Mouse (Mus musculus) bone marrow, adult 2 months (tissue): Measurements from ENCODE around the gene Fdxacb1. TPM values are rescaled to one million over a fixed set of nuclear protein-coding genes. Genes with fewer than 3 reads are reported as not detected.

Source experiments
- H3K27ac ChIP-seq: fragments of 200-500 bp; 2 replicates; pipeline ENCODE4 v1.5.1; 2012; ENCODE audit warnings: low read depth, mild to moderate bottlenecking, control low read depth, inconsistent platforms, low read length; ENCODE audit not compliant: control insufficient read depth, poor library complexity, insufficient read depth
- H3K4me1 ChIP-seq: fragments of 200-500 bp; 2 replicates; pipeline ENCODE4 v1.6.1; 2011; ENCODE audit warnings: low read length; ENCODE audit not compliant: control insufficient read depth, insufficient read depth
- H3K4me3 ChIP-seq: fragments of 200-500 bp; replicated peaks from 2 replicates; pipeline ENCODE3; 2011; ENCODE audit warnings: mild to moderate bottlenecking, low read depth, low read length, control low read depth; ENCODE audit not compliant: control insufficient read depth
- CTCF ChIP-seq: fragments of 200-500 bp; IDR thresholded peaks from 2 replicates; pipeline ENCODE4 v1.5.1; 2011; ENCODE audit warnings: low read length, control low read depth; ENCODE audit not compliant: control insufficient read depth, insufficient read depth
- POLR2A ChIP-seq: fragments of 200-500 bp; IDR thresholded peaks from 2 replicates; pipeline ENCODE4 v1.6.1; 2011; ENCODE audit warnings: low read depth, mild to moderate bottlenecking, control low read depth, low read length, borderline replicate concordance; ENCODE audit not compliant: control insufficient read depth
- WGBS: fragments of 180-500 bp; shearing (Covaris S2); methylation state at CpG from one replicate; pipeline ENCODE4 v1.1.7; 2018; 5-methylcytosine and 5-hydroxymethylcytosine counted together
- polyA plus RNA-seq: library from polyadenylated mRNA; stranded (reverse); fragments of >200 nt; gene quantifications from 2 replicates; pipeline ENCODE4 v1.2.4, GENCODE M21; 2011; ENCODE audit warnings: low replicate concordance; ENCODE audit not compliant: missing spikeins, insufficient read depth, insufficient read length

The Fdxacb1 gene
- polyA plus RNA-seq, 1 experiment = 5.5 TPM

GRCm38 (mm10) chr9:50803055-50803671, 35.1 kb downstream of the Fdxacb1 start:
- Histone ChIP-seq H3K4me3 (no peak overlapping the region), H3K4me1 (peaks cover 5% of the 10 kb centered on the region; the same call in 1 of the 2 replicates), H3K27ac (peak overlapping the region; percentile 86)
- TF ChIP-seq POLR2A (peak; percentile 87; the same call in 1 of the 2 replicates), CTCF (no peak)
- 64% methylated on average over 7 of the region's 7 CpGs for WGBS

- H3K27ac ChIP-seq = no peak overlapping the region
- peaks cover 5% of the 10 kb centered on the region; the same call in 1 of the 2 replicates for H3K4me1 ChIP-seq
- 94% methylated on average over 6 of the region's 6 CpGs for WGBS
Measured at GRCm38 (mm10) chr9:50808471-50808870, 40.4 kb downstream of the Fdxacb1 start.

GRCm38 (mm10) chr9:50809146-50809545, 41.1 kb downstream of the Fdxacb1 start:
- 94% methylated on average over 13 of the region's 13 CpGs for WGBS
- peaks cover 5% of the 10 kb centered on the region; the same call in 1 of the 2 replicates for H3K4me1 ChIP-seq

More at GRCm38 (mm10) chr9:50808471-50808870, 40.4 kb downstream of the Fdxacb1 start:
- TF ChIP-seq CTCF (no peak), POLR2A (no peak)
- no peak overlapping the region for H3K4me3 ChIP-seq

GRCm38 (mm10) chr9:50811187-50811586, 43.2 kb downstream of the Fdxacb1 start:
- Histone ChIP-seq H3K4me1 (peaks cover 6% of the 10 kb centered on the region; the same call in 1 of the 2 replicates), H3K4me3 (no peak overlapping the region), H3K27ac (peak overlapping the region; percentile 72; the same call in 1 of the 2 replicates)
- WGBS = 58% methylated on average over 7 of the region's 7 CpGs
- TF ChIP-seq CTCF = no peak
- no peak for TF ChIP-seq POLR2A

More at GRCm38 (mm10) chr9:50809146-50809545, 41.1 kb downstream of the Fdxacb1 start:
- no peak overlapping the region for H3K27ac ChIP-seq
- TF ChIP-seq CTCF (no peak), POLR2A (no peak)
- no peak overlapping the region for H3K4me3 ChIP-seq

GRCm38 (mm10) chr9:50811746-50812145, 43.7 kb downstream of the Fdxacb1 start:
- TF ChIP-seq POLR2A (no peak), CTCF (no peak)
- Histone ChIP-seq H3K4me1 (peaks cover 6% of the 10 kb centered on the region; the same call in 1 of the 2 replicates), H3K4me3 (no peak overlapping the region), H3K27ac (peak overlapping the region; percentile 91)
- 76% methylated on average over 2 of the region's 2 CpGs for WGBS

- WGBS = 66% methylated on average over 5 of the region's 5 CpGs
- Histone ChIP-seq H3K4me3 (no peak overlapping the region), H3K4me1 (peaks cover 6% of the 10 kb centered on the region; the same call in 1 of the 2 replicates), H3K27ac (no peak overlapping the region)
- TF ChIP-seq CTCF (no peak), POLR2A (no peak)
Measured at GRCm38 (mm10) chr9:50813796-50814195, 45.8 kb downstream of the Fdxacb1 start.

- Histone ChIP-seq H3K4me3 (no peak overlapping the region), H3K27ac (no peak overlapping the region), H3K4me1 (peaks cover 6% of the 10 kb centered on the region; the same call in 1 of the 2 replicates)
- WGBS = 65% methylated on average over 4 of the region's 4 CpGs
- no peak for TF ChIP-seq POLR2A
- TF ChIP-seq CTCF = no peak
Measured at GRCm38 (mm10) chr9:50815666-50816065, 47.6 kb downstream of the Fdxacb1 start.

GRCm38 (mm10) chr9:50816512-50816911, 48.5 kb downstream of the Fdxacb1 start:
- 86% methylated on average over 1 of the region's 1 CpGs for WGBS
- Histone ChIP-seq H3K4me1 (peaks cover 4% of the 10 kb centered on the region; the same call in 1 of the 2 replicates), H3K4me3 (no peak overlapping the region), H3K27ac (no peak overlapping the region)
- TF ChIP-seq POLR2A (no peak), CTCF (no peak)

- no peak overlapping the region for H3K4me3 ChIP-seq
- H3K27ac ChIP-seq = no peak overlapping the region
- WGBS = 42% methylated on average over 6 of the region's 6 CpGs
- peaks cover 3% of the 10 kb centered on the region; the same call in 1 of the 2 replicates for H3K4me1 ChIP-seq
- no peak for TF ChIP-seq CTCF
- TF ChIP-seq POLR2A = no peak
Measured at GRCm38 (mm10) chr9:50818050-50818449, 50.0 kb downstream of the Fdxacb1 start.
